Mouse (Mus musculus) NIH3T3 (cell line): ENCODE data around the gene Pan2.
A peak's percentile ranks its signal among the peaks of the same experiment; 100 is the strongest.
"Not testable (repeated sequence)": the region's sequence is repeated elsewhere in the genome, so short reads cannot be mapped to it uniquely, and the experiment has no call there.

ENCODE experiments used
- DNase-seq: peaks from one replicate; pipeline ENCODE4 v3.0.0-alpha.2; 2012; ENCODE audit warnings: low read depth

Gene Pan2

GRCm38 (mm10) chr10:128303126-128304021 lies at the start of gene Pan2:
TSS of gene Pan2 (plus strand) at chr10:128303335.
- peak; percentile 100 for DNase-seq

- peak; percentile 95 for DNase-seq
Measured at GRCm38 (mm10) chr10:128253677-128254255, 49.4 kb upstream of the Pan2 start, which contains the start of gene Apon. TSS of gene Apon (plus strand) at chr10:128254096.

- peak; percentile 52 for DNase-seq
Measured at GRCm38 (mm10) chr10:128255925-128256324, 47.2 kb upstream of the Pan2 start.

- peak; percentile 63 for DNase-seq
Measured at GRCm38 (mm10) chr10:128256328-128256727, 46.8 kb upstream of the Pan2 start.

GRCm38 (mm10) chr10:128258953-128259352 lies 44.2 kb upstream of the Pan2 start:
- peak; percentile 37 for DNase-seq

GRCm38 (mm10) chr10:128259946-128260345 lies 43.2 kb upstream of the Pan2 start:
- DNase-seq, result no peak

GRCm38 (mm10) chr10:128260376-128260775 lies 42.8 kb upstream of the Pan2 start:
- DNase-seq, result not testable (repeated sequence)

- DNase-seq, result no peak
Measured at GRCm38 (mm10) chr10:128262300-128262699, 40.8 kb upstream of the Pan2 start.

- DNase-seq, result no peak
Measured at GRCm38 (mm10) chr10:128263393-128264310, 39.5 kb upstream of the Pan2 start.

- DNase-seq, result no peak
Measured at GRCm38 (mm10) chr10:128268371-128268770, 34.8 kb upstream of the Pan2 start, which contains the start of gene Apof. TSS of gene Apof (plus strand) at chr10:128268671.

- no peak for DNase-seq
Measured at GRCm38 (mm10) chr10:128269206-128269910, 33.8 kb upstream of the Pan2 start.

- DNase-seq, result peak; percentile 100
Measured at GRCm38 (mm10) chr10:128270287-128270841, 32.8 kb upstream of the Pan2 start, which contains the start of gene Stat2. TSS of gene Stat2 (plus strand) at chr10:128270559.

GRCm38 (mm10) chr10:128270866-128271265 lies 32.3 kb upstream of the Pan2 start:
- DNase-seq, result peak; percentile 49

- DNase-seq, result no peak
Measured at GRCm38 (mm10) chr10:128271883-128272282, 31.3 kb upstream of the Pan2 start.

- DNase-seq, result not testable (repeated sequence)
Measured at GRCm38 (mm10) chr10:128272819-128273439, 30.2 kb upstream of the Pan2 start.

GRCm38 (mm10) chr10:128275374-128275773 lies 27.8 kb upstream of the Pan2 start:
- DNase-seq, result not testable (repeated sequence)

GRCm38 (mm10) chr10:128278158-128278557 lies 25.0 kb upstream of the Pan2 start:
- DNase-seq, result no peak

- no peak for DNase-seq
Measured at GRCm38 (mm10) chr10:128280943-128281342, 22.2 kb upstream of the Pan2 start.

- DNase-seq, result no peak
Measured at GRCm38 (mm10) chr10:128281682-128282081, 21.5 kb upstream of the Pan2 start.

GRCm38 (mm10) chr10:128282886-128283450 lies 20.2 kb upstream of the Pan2 start:
- no peak for DNase-seq
